Mouse (Mus musculus) spleen, adult 2 months (tissue): ENCODE results near the gene Lhpp.

Source experiments
- CTCF ChIP-seq: fragments of 200-500 bp; IDR thresholded peaks from 2 replicates; pipeline ENCODE4 v1.5.1; 2011; ENCODE audit warnings: mild to moderate bottlenecking, inconsistent platforms; ENCODE audit not compliant: insufficient read depth, insufficient read length, insufficient replicate concordance; ENCODE audit errors: extremely low read depth
- POLR2A ChIP-seq: fragments of 200-500 bp; IDR thresholded peaks from 2 replicates; pipeline ENCODE4 v1.6.1; 2011; ENCODE audit warnings: low read depth, low read length, inconsistent platforms

- no peak for TF ChIP-seq POLR2A
- no peak for TF ChIP-seq CTCF
These were observed 9.8 kb downstream of the Lhpp start for GRCm38 (mm10) chr7:132619975-132620918.
